Comparison of ENCODE assay signal across 8 mouse cellular contexts in the genomic region with DNA sequence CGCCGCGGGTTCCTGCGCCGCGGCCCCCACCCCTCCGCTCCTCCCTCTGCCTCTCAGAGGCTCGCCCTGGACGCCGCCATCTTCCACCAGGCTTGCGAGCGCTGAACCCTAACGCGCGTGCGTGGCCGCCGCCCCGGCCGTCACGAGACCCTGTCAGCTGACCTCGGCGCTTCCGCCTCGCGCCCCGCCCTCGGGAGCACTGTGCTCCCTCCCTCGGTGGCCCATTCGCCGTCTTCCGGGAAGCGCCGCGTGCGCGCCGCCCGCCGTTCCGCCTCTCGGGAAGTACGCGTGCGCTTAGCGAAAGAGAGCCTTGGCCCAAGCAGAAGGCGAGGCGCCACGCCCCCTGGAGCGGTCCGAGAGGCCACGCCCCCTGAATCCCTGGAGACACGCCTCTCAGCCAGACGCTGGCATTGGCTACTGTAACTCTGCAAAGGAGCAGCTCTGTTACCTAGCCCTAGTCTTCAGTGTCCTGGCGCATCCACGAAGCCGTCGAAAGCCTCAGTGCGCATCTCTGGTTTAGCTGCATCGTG. TPM values are rescaled to one million over a fixed set of nuclear protein-coding genes. Genes with fewer than 3 reads are reported as not detected.
DNase-seq lines count a peak whose midpoint lies in the region; ATAC-seq and TF ChIP-seq lines count a peak whose summit lies in the region.

A gene (minus strand): TSS at position 108 of the 530 bp plus-strand sequence.

- H3K79me2 ChIP-seq in C2C12 (ENCODE audit: control insufficient read depth, insufficient read depth) (peaks cover 47% of the 10 kb centered on the region), myocyte (ENCODE audit: control insufficient read depth, insufficient read depth) (peaks cover 44% of the 10 kb centered on the region)
- peaks cover 32% of the 10 kb centered on the region; the same call in 1 of the 2 replicates for H3K79me2 ChIP-seq in liver, adult 2 months (ENCODE audit: control insufficient read depth, insufficient read depth, low read length)

- peak; percentile 98 for ATAC-seq in heart, embryonic 11.5 days (replicated peaks; ENCODE audit: insufficient number of reproducible peaks, low FRiP score, low TSS enrichment)
- ATAC-seq in kidney, embryonic 16.5 days (ENCODE audit: low FRiP score, low TSS enrichment) = peak; percentile 97

- WGBS in heart, embryonic 11.5 days (ENCODE audit: insufficient replicate concordance) = under 1% methylated on average over 60 of the region's 60 CpGs
- WGBS in kidney, embryonic 16.5 days = under 1% methylated on average over 41 of the region's 60 CpGs
- WGBS in liver, adult 2 months = under 1% methylated on average over 59 of the region's 60 CpGs

- H3K4me2 ChIP-seq in heart, embryonic 11.5 days = peak within 1 kb of the TSS; percentile 93
- peak within 1 kb of the TSS; percentile 84 for H3K4me2 ChIP-seq in kidney, embryonic 16.5 days (replicated peaks; ENCODE audit: low read depth, low read length)
- peak within 1 kb of the TSS; percentile 96 for H3K4me2 ChIP-seq in myocyte (ENCODE audit: low read depth)

- H3ac ChIP-seq in C2C12 (ENCODE audit: control insufficient read depth, insufficient read length, low read depth) = peak within 1 kb of the TSS; percentile 91
- H3ac ChIP-seq in myocyte (ENCODE audit: control insufficient read depth, insufficient read length) = peak within 1 kb of the TSS; percentile 37

- peak; percentile 99 for DNase-seq in brain, embryonic 14.5 days (ENCODE audit: low read depth)
- peak; percentile 92 for DNase-seq in liver, adult 2 months (ENCODE audit: extremely low read depth, low read depth, low spot score)
- peak; percentile 99 for DNase-seq in splenic B cell, adult 2 months (ENCODE audit: low read depth, low spot score)

- peak within 1 kb of the TSS; percentile 90 for H3K27ac ChIP-seq in heart, embryonic 11.5 days (ENCODE audit: low read depth, low read length)
- peak within 1 kb of the TSS; percentile 94 for H3K27ac ChIP-seq in kidney, embryonic 16.5 days (ENCODE audit: low read length)
- H3K27ac ChIP-seq in liver, adult 2 months (replicated peaks; ENCODE audit: insufficient read depth, low read depth, low read length) = peak within 1 kb of the TSS; percentile 68

- H3K4me1 ChIP-seq in erythroblast, embryonic 14.5 days (ENCODE audit: control insufficient read depth) = peaks cover 33% of the 10 kb centered on the region
- peaks cover 5% of the 10 kb centered on the region for H3K4me1 ChIP-seq in heart, embryonic 11.5 days (ENCODE audit: control insufficient read depth, insufficient read depth, low read length)
- peaks cover 25% of the 10 kb centered on the region for H3K4me1 ChIP-seq in kidney, embryonic 16.5 days (ENCODE audit: insufficient read depth, low read length)
- H3K4me1 ChIP-seq in liver, adult 2 months (ENCODE audit: control insufficient read depth, insufficient read depth, low read length) = peaks cover 5% of the 10 kb centered on the region

- no peak for TF ChIP-seq CTCF in C2C12 (IDR thresholded peaks at IDR 0.05; ENCODE audit: control insufficient read depth, insufficient read depth, insufficient read length)
- TF ChIP-seq CTCF in brain, embryonic 14.5 days (IDR thresholded peaks at IDR 0.05; ENCODE audit: borderline replicate concordance, extremely low read depth, insufficient read depth, insufficient read length) = no peak
- no peak for TF ChIP-seq CTCF in liver, adult 2 months (IDR thresholded peaks at IDR 0.05; ENCODE audit: low read depth, low read length)

- TF ChIP-seq POLR2A in brain, embryonic 14.5 days (IDR thresholded peaks at IDR 0.05; ENCODE audit: borderline replicate concordance, extremely low read depth, insufficient read depth, insufficient read length, poor library complexity, severe bottlenecking) = peak; percentile 87
- peak; percentile 58; the same call in 1 of the 2 replicates for TF ChIP-seq POLR2A in liver, adult 2 months (IDR thresholded peaks at IDR 0.05; ENCODE audit: extremely low read depth, insufficient read depth, low read length)
- TF ChIP-seq POLR2A in myocyte (IDR thresholded peaks at IDR 0.05; ENCODE audit: insufficient read length, low read depth) = peak; percentile 67

- no peaks in the 10 kb centered on the region for H3K9me3 ChIP-seq in erythroblast, embryonic 14.5 days (ENCODE audit: control insufficient read depth, low read length)
- H3K9me3 ChIP-seq in heart, embryonic 11.5 days (replicated peaks; ENCODE audit: control insufficient read depth, low read length) = no peaks in the 10 kb centered on the region
- no peaks in the 10 kb centered on the region for H3K9me3 ChIP-seq in kidney, embryonic 16.5 days (ENCODE audit: low read length)

- H3K4me3 ChIP-seq in C2C12 (ENCODE audit: insufficient read depth, poor library complexity, severe bottlenecking) = peak within 1 kb of the TSS; percentile 76
- peak within 1 kb of the TSS; percentile 87 for H3K4me3 ChIP-seq in erythroblast, embryonic 14.5 days (replicated peaks)
- H3K4me3 ChIP-seq in heart, embryonic 11.5 days (ENCODE audit: low read depth, low read length) = peak within 1 kb of the TSS; percentile 98
- H3K4me3 ChIP-seq in kidney, embryonic 16.5 days (ENCODE audit: low read length) = peak within 1 kb of the TSS; percentile 95
- peak within 1 kb of the TSS; percentile 96 for H3K4me3 ChIP-seq in liver, adult 2 months (ENCODE audit: insufficient read depth, low read depth, low read length)
- H3K4me3 ChIP-seq in myocyte = peak within 1 kb of the TSS; percentile 67

- H3K27me3 ChIP-seq in C2C12 (ENCODE audit: control insufficient read depth, insufficient read depth, insufficient read length) (no peaks in the 10 kb centered on the region), myocyte (ENCODE audit: control insufficient read depth, insufficient read depth, insufficient read length) (no peaks in the 10 kb centered on the region)
- no peaks in the 10 kb centered on the region for H3K27me3 ChIP-seq in erythroblast, embryonic 14.5 days (ENCODE audit: control insufficient read depth)
- H3K27me3 ChIP-seq in heart, embryonic 11.5 days (ENCODE audit: control insufficient read depth, insufficient read depth, low read length) = no peaks in the 10 kb centered on the region
- no peaks in the 10 kb centered on the region for H3K27me3 ChIP-seq in kidney, embryonic 16.5 days (ENCODE audit: insufficient read depth, low read length)
- H3K27me3 ChIP-seq in liver, adult 2 months (ENCODE audit: control insufficient read depth, insufficient read depth, low read length) = no peaks in the 10 kb centered on the region
- no peaks in the 10 kb centered on the region for H3K27me3 ChIP-seq in splenic B cell, adult 2 months (ENCODE audit: control insufficient read depth, insufficient read depth, low read length, poor library complexity, severe bottlenecking)

- peaks cover 3% of the 10 kb centered on the region for H3K36me3 ChIP-seq in C2C12 (ENCODE audit: control insufficient read depth, insufficient read depth)
- H3K36me3 ChIP-seq in erythroblast, embryonic 14.5 days (ENCODE audit: control insufficient read depth) = no peaks in the 10 kb centered on the region
- H3K36me3 ChIP-seq in heart, embryonic 11.5 days (ENCODE audit: control insufficient read depth, insufficient read depth, low read length) = no peaks in the 10 kb centered on the region
- H3K36me3 ChIP-seq in kidney, embryonic 16.5 days (ENCODE audit: insufficient read depth, low read length) = no peaks in the 10 kb centered on the region
- no peaks in the 10 kb centered on the region for H3K36me3 ChIP-seq in liver, adult 2 months (ENCODE audit: control insufficient read depth, insufficient read depth, low read length)
- peaks cover 4% of the 10 kb centered on the region for H3K36me3 ChIP-seq in myocyte (ENCODE audit: control insufficient read depth, insufficient read depth)
- H3K36me3 ChIP-seq in splenic B cell, adult 2 months (ENCODE audit: control insufficient read depth, insufficient read depth, low read length, poor library complexity, severe bottlenecking) = 0 out of 2 replicates have a peak, but pooled peaks cover 2% of the 10 kb centered on the region

- peak within 1 kb of the TSS; percentile 93 for H3K9ac ChIP-seq in heart, embryonic 11.5 days (ENCODE audit: low read depth, low read length)
- H3K9ac ChIP-seq in kidney, embryonic 16.5 days (replicated peaks; ENCODE audit: low read length) = peak within 1 kb of the TSS; percentile 96
- H3K9ac ChIP-seq in liver, adult 2 months (ENCODE audit: low read depth, low read length) = peak within 1 kb of the TSS; percentile 85

- H3K79me3 ChIP-seq in C2C12 (ENCODE audit: low read depth) = peaks cover 42% of the 10 kb centered on the region

TF ChIP-seq in C2C12, 6 proteins besides CTCF, POLR2A, EP300 and RAD21:
- peak; percentile 93 for TF ChIP-seq USF1 (IDR thresholded peaks at IDR 0.05; ENCODE audit: low read depth)
- TF ChIP-seq CEBPB (IDR thresholded peaks at IDR 0.05; ENCODE audit: low read depth) = no peak
- peak; percentile 73 for TF ChIP-seq MAX (IDR thresholded peaks at IDR 0.05)

TF ChIP-seq in myocyte, 11 proteins besides CTCF, POLR2A, EP300 and RAD21:
- no peak for TF ChIP-seq TCF3 (IDR thresholded peaks at IDR 0.05; ENCODE audit: insufficient read length, low read depth)
- TF ChIP-seq MYOG (IDR thresholded peaks at IDR 0.05; ENCODE audit: control insufficient read depth in 1 of 3, insufficient read depth in 1 of 3, insufficient read length in 2 of 3, low read depth in 2 of 3) = peak in 1 of 3 experiments; percentile 35
- no peak for TF ChIP-seq REST (IDR thresholded peaks at IDR 0.05; ENCODE audit: insufficient read depth, insufficient read length)
- peak; percentile 47 for TF ChIP-seq POLR2AphosphoS2 (IDR thresholded peaks at IDR 0.05; ENCODE audit: insufficient read length, low read depth)
- peak; percentile 92 for TF ChIP-seq USF1 (IDR thresholded peaks at IDR 0.05; ENCODE audit: low read depth)

RNA-seq across cellular contexts. Expression of the gene that starts here (rescaled TPM):
- polyA plus RNA-seq in C2C12 (2012; fragmentation: generic; extraction: Trizol) = 13.5 TPM
- 86.3 and 96.1 TPM in 2 replicates for polyA plus RNA-seq in brain, embryonic 14.5 days (2012; rRNA removed)
- 0.41 and 0.61 TPM in 2 replicates for polyA plus RNA-seq in erythroblast, embryonic 14.5 days (2012)
- 24.2 and 31.9 TPM in 2 replicates for polyA plus RNA-seq in heart, embryonic 11.5 days (2014; fragmentation: Nextera tagmentation; extraction: Ambion mirVana)
- 23.4 and 25.7 TPM in 2 replicates for polyA plus RNA-seq in kidney, embryonic 16.5 days (2015; fragmentation: Nextera tagmentation; extraction: Ambion mirVana)
- total RNA-seq in liver, adult 2 months (2014; rRNA removed) = 25.8 and 27.3 TPM in 2 replicates
- polyA plus RNA-seq in liver, adult 2 months (2012; rRNA removed) = 15.1 and 18.6 TPM in 2 replicates
- 14.1 TPM for polyA plus RNA-seq in myocyte (2012; fragmentation: generic; extraction: Trizol)

Comparison
In these comparisons a context has a peak if more than half of its experiments do, and no peak if none do; other contexts are left out.
1. Peak in every context shown above with its lines: DNase-seq, ATAC-seq, H3K4me3 ChIP-seq and H3K27ac ChIP-seq.